Mouse (Mus musculus): ENCODE measurements around the gene Poc1b. TPM values are rescaled to one million over a fixed set of nuclear protein-coding genes. Genes with fewer than 3 reads are reported as not detected.

The Poc1b gene
- polyA plus RNA-seq, 2 experiments, result 23.4 to 25.3 TPM

GRCm38 (mm10) chr10:99086029-99086428 lies 20.8 kb upstream of the Poc1b start:
- TF ChIP-seq POLR2A (IDR thresholded peaks at IDR 0.05; ENCODE audit: borderline replicate concordance, extremely low read depth, insufficient read depth, insufficient read length), result no peak
- no peaks in the 10 kb centered on the region for H3K27me3 ChIP-seq (ENCODE audit: control insufficient read depth, insufficient read depth, low read length)
- H3K4me1 ChIP-seq (ENCODE audit: control insufficient read depth, insufficient read depth, low read length), result no peaks in the 10 kb centered on the region
- no peaks in the 10 kb centered on the region for H3K9me3 ChIP-seq (ENCODE audit: control insufficient read depth, low read length)
- 63% methylated on average over 6 of the region's 6 CpGs for WGBS
- DNase-seq (ENCODE audit: low spot score) (no peak), ATAC-seq (ENCODE audit: low FRiP score, low read depth) (no peak)
- H3K36me3 ChIP-seq (ENCODE audit: control insufficient read depth, insufficient read depth, low read length), result no peaks in the 10 kb centered on the region
- no peak overlapping the region for H3K4me2 ChIP-seq (replicated peaks; ENCODE audit: low read depth, low read length, severe bottlenecking)
- no peak overlapping the region for H3K27ac ChIP-seq (replicated peaks; ENCODE audit: low read depth, low read length)
- H3K4me3 ChIP-seq (replicated peaks; ENCODE audit: low read length), result no peak overlapping the region
- no peak overlapping the region for H3K9ac ChIP-seq (ENCODE audit: low read depth, low read length, severe bottlenecking)

- DNase-seq (ENCODE audit: low spot score), result no peak
- H3K4me3 ChIP-seq (replicated peaks; ENCODE audit: low read length), result no peak overlapping the region
- no peaks in the 10 kb centered on the region for H3K4me1 ChIP-seq (ENCODE audit: control insufficient read depth, insufficient read depth, low read length)
- H3K36me3 ChIP-seq (ENCODE audit: control insufficient read depth, insufficient read depth, low read length), result no peaks in the 10 kb centered on the region
- no peak overlapping the region for H3K4me2 ChIP-seq (replicated peaks; ENCODE audit: low read depth, low read length, severe bottlenecking)
- H3K27ac ChIP-seq (replicated peaks; ENCODE audit: low read depth, low read length), result no peak overlapping the region
- no peaks in the 10 kb centered on the region for H3K27me3 ChIP-seq (ENCODE audit: control insufficient read depth, insufficient read depth, low read length)
- H3K9ac ChIP-seq (ENCODE audit: low read depth, low read length, severe bottlenecking), result no peak overlapping the region
- no peaks in the 10 kb centered on the region for H3K9me3 ChIP-seq (ENCODE audit: control insufficient read depth, low read length)
- TF ChIP-seq POLR2A (IDR thresholded peaks at IDR 0.05; ENCODE audit: borderline replicate concordance, extremely low read depth, insufficient read depth, insufficient read length), result no peak
- ATAC-seq (ENCODE audit: low FRiP score, low read depth), result no peak
- 78% methylated on average over 6 of the region's 6 CpGs for WGBS
These were observed 16.9 kb upstream of the Poc1b start for GRCm38 (mm10) chr10:99089906-99090305.

- no peak for ATAC-seq (ENCODE audit: low FRiP score, low read depth)
- Histone ChIP-seq H3K27me3 (ENCODE audit: control insufficient read depth, insufficient read depth, low read length) (no peaks in the 10 kb centered on the region), H3K9me3 (ENCODE audit: control insufficient read depth, low read length) (no peaks in the 10 kb centered on the region), H3K4me3 (replicated peaks; ENCODE audit: low read length) (no peak overlapping the region), H3K4me2 (replicated peaks; ENCODE audit: low read depth, low read length, severe bottlenecking) (no peak overlapping the region), H3K27ac (replicated peaks; ENCODE audit: low read depth, low read length) (no peak overlapping the region), H3K9ac (ENCODE audit: low read depth, low read length, severe bottlenecking) (no peak overlapping the region), H3K36me3 (ENCODE audit: control insufficient read depth, insufficient read depth, low read length) (no peaks in the 10 kb centered on the region), H3K4me1 (ENCODE audit: control insufficient read depth, insufficient read depth, low read length) (no peaks in the 10 kb centered on the region)
- DNase-seq (ENCODE audit: low spot score), result no peak
- WGBS, result 68% methylated on average over 2 of the region's 2 CpGs
- no peak for TF ChIP-seq POLR2A (IDR thresholded peaks at IDR 0.05; ENCODE audit: borderline replicate concordance, extremely low read depth, insufficient read depth, insufficient read length)
These were observed 13.5 kb upstream of the Poc1b start for GRCm38 (mm10) chr10:99093364-99093763.

- Histone ChIP-seq H3K36me3 (ENCODE audit: control insufficient read depth, insufficient read depth, low read length) (no peaks in the 10 kb centered on the region), H3K9me3 (ENCODE audit: control insufficient read depth, low read length) (no peaks in the 10 kb centered on the region), H3K27me3 (ENCODE audit: control insufficient read depth, insufficient read depth, low read length) (no peaks in the 10 kb centered on the region), H3K9ac (ENCODE audit: low read depth, low read length, severe bottlenecking) (no peak overlapping the region), H3K27ac (replicated peaks; ENCODE audit: low read depth, low read length) (no peak overlapping the region), H3K4me1 (ENCODE audit: control insufficient read depth, insufficient read depth, low read length) (no peaks in the 10 kb centered on the region), H3K4me3 (replicated peaks; ENCODE audit: low read length) (no peak overlapping the region), H3K4me2 (replicated peaks; ENCODE audit: low read depth, low read length, severe bottlenecking) (no peak overlapping the region)
- no peak for TF ChIP-seq POLR2A (IDR thresholded peaks at IDR 0.05; ENCODE audit: borderline replicate concordance, extremely low read depth, insufficient read depth, insufficient read length)
- 64% methylated on average over 2 of the region's 2 CpGs for WGBS
- DNase-seq (ENCODE audit: low spot score) (peak; percentile 68), ATAC-seq (ENCODE audit: low FRiP score, low read depth) (no peak)
These were observed 11.7 kb upstream of the Poc1b start for GRCm38 (mm10) chr10:99095114-99095513.

GRCm38 (mm10) chr10:99097374-99097773 lies 9.5 kb upstream of the Poc1b start:
- no peaks in the 10 kb centered on the region for H3K4me1 ChIP-seq (ENCODE audit: control insufficient read depth, insufficient read depth, low read length)
- TF ChIP-seq POLR2A (IDR thresholded peaks at IDR 0.05; ENCODE audit: borderline replicate concordance, extremely low read depth, insufficient read depth, insufficient read length), result no peak
- H3K4me2 ChIP-seq (replicated peaks; ENCODE audit: low read depth, low read length, severe bottlenecking), result no peak overlapping the region
- DNase-seq (ENCODE audit: low spot score), result no peak
- no peaks in the 10 kb centered on the region for H3K27me3 ChIP-seq (ENCODE audit: control insufficient read depth, insufficient read depth, low read length)
- no peaks in the 10 kb centered on the region for H3K36me3 ChIP-seq (ENCODE audit: control insufficient read depth, insufficient read depth, low read length)
- WGBS, result 75% methylated on average over 10 of the region's 10 CpGs
- no peak overlapping the region for H3K4me3 ChIP-seq (replicated peaks; ENCODE audit: low read length)
- H3K9ac ChIP-seq (ENCODE audit: low read depth, low read length, severe bottlenecking), result no peak overlapping the region
- ATAC-seq (ENCODE audit: low FRiP score, low read depth), result no peak
- H3K9me3 ChIP-seq (ENCODE audit: control insufficient read depth, low read length), result no peaks in the 10 kb centered on the region
- no peak overlapping the region for H3K27ac ChIP-seq (replicated peaks; ENCODE audit: low read depth, low read length)

- Histone ChIP-seq H3K36me3 (ENCODE audit: control insufficient read depth, insufficient read depth, low read length) (peaks cover 11% of the 10 kb centered on the region; the same call in 1 of the 2 replicates), H3K4me3 (replicated peaks; ENCODE audit: low read length) (no peak overlapping the region), H3K4me2 (replicated peaks; ENCODE audit: low read depth, low read length, severe bottlenecking) (no peak overlapping the region), H3K9ac (ENCODE audit: low read depth, low read length, severe bottlenecking) (no peak overlapping the region), H3K4me1 (ENCODE audit: control insufficient read depth, insufficient read depth, low read length) (peaks cover 3% of the 10 kb centered on the region; the same call in 1 of the 2 replicates), H3K27me3 (ENCODE audit: control insufficient read depth, insufficient read depth, low read length) (no peaks in the 10 kb centered on the region), H3K27ac (replicated peaks; ENCODE audit: low read depth, low read length) (no peak overlapping the region), H3K9me3 (ENCODE audit: control insufficient read depth, low read length) (no peaks in the 10 kb centered on the region)
- no peak for DNase-seq (ENCODE audit: low spot score)
- WGBS, result 68% methylated on average over 3 of the region's 3 CpGs
- ATAC-seq (ENCODE audit: low FRiP score, low read depth), result no peak
- TF ChIP-seq POLR2A (IDR thresholded peaks at IDR 0.05; ENCODE audit: borderline replicate concordance, extremely low read depth, insufficient read depth, insufficient read length), result no peak
These were observed 1.3 kb upstream of the Poc1b start for GRCm38 (mm10) chr10:99105522-99105921.
